Mouse (Mus musculus): Measurements from ENCODE around the gene Rexo5.

- TF ChIP-seq CTCF (IDR thresholded peaks at IDR 0.05; ENCODE audit: control insufficient read depth, insufficient read depth, insufficient read length): no peak
- no peak for TF ChIP-seq USF1 (IDR thresholded peaks at IDR 0.05; ENCODE audit: low read depth)
- TF ChIP-seq MAX (IDR thresholded peaks at IDR 0.05): no peak
- TF ChIP-seq CEBPB (IDR thresholded peaks at IDR 0.05; ENCODE audit: low read depth): no peak
Observed at GRCm38 (mm10) chr7:119845541-119845940, 51.7 kb downstream of the Rexo5 start.

All from C2C12 (cell line).